Mouse (Mus musculus) liver, embryonic 13.5 days (tissue): ENCODE results near the gene Gm5089. TPM values are rescaled to one million over a fixed set of nuclear protein-coding genes. Genes with fewer than 3 reads are reported as not detected.
A peak's percentile ranks its signal among the peaks of the same experiment; 100 is the strongest.
"Not testable (repeated sequence)": the region's sequence is repeated elsewhere in the genome, so short reads cannot be mapped to it uniquely, and the experiment has no call there.

Experiments
- ATAC-seq: fragments of 200-750 bp; cut with Nextera tagmentation; 2 replicates; pipeline ENCODE4 v1.8.0; 2017; ENCODE audit warnings: low read depth, mild to moderate bottlenecking, moderate number of reproducible peaks, moderate library complexity
- DNase-seq: peaks from one replicate; pipeline ENCODE4 v3.0.0; 2022
- H3K27ac ChIP-seq: fragments of 300-500 bp; sonication (generic); 2 replicates; pipeline ENCODE4 v1.5.1; 2015; ENCODE audit warnings: moderate library complexity, mild to moderate bottlenecking, inconsistent platforms
- H3K27me3 ChIP-seq: fragments of 300-500 bp; sonication (generic); 2 replicates; pipeline ENCODE4 v1.6.1; 2015; ENCODE audit warnings: mild to moderate bottlenecking, inconsistent platforms
- H3K36me3 ChIP-seq: fragments of 300-500 bp; sonication (generic); 2 replicates; pipeline ENCODE4 v1.6.1; 2015; ENCODE audit warnings: mild to moderate bottlenecking, inconsistent platforms
- H3K4me1 ChIP-seq: fragments of 300-500 bp; sonication (generic); replicated peaks from 2 replicates; pipeline ENCODE4 v1.6.1; 2015; ENCODE audit warnings: inconsistent platforms
- H3K4me2 ChIP-seq: fragments of 300-500 bp; sonication (generic); 2 replicates; pipeline ENCODE4 v1.6.1; 2015; ENCODE audit warnings: inconsistent platforms, mild to moderate bottlenecking, moderate library complexity
- H3K4me3 ChIP-seq: fragments of 300-500 bp; sonication (generic); replicated peaks from 2 replicates; pipeline ENCODE4 v1.5.1; 2015; ENCODE audit warnings: mild to moderate bottlenecking, inconsistent platforms
- H3K9ac ChIP-seq: fragments of 300-500 bp; sonication (generic); 2 replicates; pipeline ENCODE4 v1.6.1; 2015; ENCODE audit warnings: mild to moderate bottlenecking, inconsistent platforms
- H3K9me3 ChIP-seq: fragments of 300-500 bp; sonication (generic); replicated peaks from 2 replicates; pipeline ENCODE4 v1.6.1; 2016; ENCODE audit warnings: inconsistent platforms
- WGBS: fragments of 180-500 bp; shearing (Covaris S2); methylation state at CpG from one replicate; pipeline ENCODE4 v1.1.7; 2015; ENCODE audit not compliant: insufficient replicate concordance; 5-methylcytosine and 5-hydroxymethylcytosine counted together
- polyA plus RNA-seq: library from polyadenylated mRNA; unstranded; fragments of >200 nt; fragmentation: Nextera tagmentation; extraction: Ambion mirVana; gene quantifications from 2 replicates; pipeline ENCODE4 v1.2.1, GENCODE M21; 2015

Gene Gm5089
- polyA plus RNA-seq, 1 experiment from 2014 or later: not detected

DNA sequence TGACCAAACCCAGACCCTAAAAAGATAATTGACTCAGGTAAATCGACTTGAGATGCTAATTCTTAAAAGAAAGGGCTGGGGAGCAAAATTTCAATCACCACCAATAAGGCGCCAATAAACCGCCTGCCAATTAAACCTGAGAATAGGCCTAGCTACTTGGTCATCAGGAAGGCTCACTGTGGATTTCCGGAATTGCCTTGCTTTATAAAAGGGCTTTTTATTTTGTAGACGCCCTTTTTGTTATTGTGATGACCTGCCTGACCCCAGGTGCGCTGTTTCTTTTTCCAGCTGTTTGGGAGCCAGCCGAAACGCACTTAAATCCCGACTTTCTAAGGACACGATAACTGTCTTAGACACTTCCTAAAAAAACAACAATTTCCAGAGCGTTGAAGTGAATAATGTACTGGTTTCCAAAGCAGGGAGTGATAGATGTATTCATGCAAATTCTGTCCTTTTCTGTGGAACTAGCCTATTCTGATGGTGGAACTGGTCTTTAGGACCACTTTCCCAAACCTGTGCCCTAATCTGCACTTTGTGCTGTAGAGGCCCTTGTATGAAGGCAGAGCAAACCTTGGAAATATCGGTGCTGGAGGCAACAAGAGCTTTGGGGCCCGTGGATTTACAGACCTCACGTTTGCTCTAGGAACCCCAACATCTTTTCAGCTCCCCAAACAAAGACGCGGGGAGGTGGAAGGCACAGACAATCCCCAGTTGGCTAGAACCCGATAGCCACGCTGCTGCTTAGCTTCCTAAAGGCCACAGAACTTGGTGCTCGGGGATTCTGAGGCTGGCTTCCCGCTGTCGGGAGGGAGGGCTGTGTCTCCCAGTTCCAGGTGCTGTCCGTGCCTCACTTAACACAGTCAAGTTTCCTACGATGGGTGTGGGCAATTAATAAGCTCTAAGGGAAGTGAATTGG lies 17.3 kb upstream of the Gm5089 start:
- peaks cover 21% of the 10 kb centered on the region for H3K4me1 ChIP-seq
- no peak for DNase-seq
- no peak for ATAC-seq

DNA sequence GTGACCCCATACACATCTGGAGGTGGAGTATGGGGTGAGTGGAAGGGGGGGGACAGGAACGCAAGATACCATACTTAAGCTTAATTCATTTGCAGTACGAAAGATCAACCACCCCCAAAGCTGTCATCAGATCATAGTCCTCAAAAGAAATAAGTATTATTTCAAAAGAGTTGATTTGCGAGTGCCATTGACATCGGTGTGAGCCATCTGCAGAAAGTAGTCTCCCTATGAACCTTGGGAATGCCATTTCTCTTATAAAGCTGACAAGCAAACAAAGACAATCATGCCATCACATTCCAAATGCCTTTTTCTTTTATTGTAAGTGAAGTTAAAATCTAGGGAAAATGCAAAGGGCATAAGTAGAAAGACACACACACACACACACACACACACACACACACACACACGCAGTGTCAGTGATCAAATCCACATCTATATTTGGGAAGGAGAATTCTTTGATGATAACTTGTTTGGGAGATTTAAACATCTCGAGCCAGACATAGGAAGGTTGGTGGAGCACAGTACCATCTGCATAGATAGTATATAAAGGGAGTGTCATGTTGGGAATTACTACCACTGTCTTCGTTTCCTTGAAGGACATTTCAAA lies 15.9 kb upstream of the Gm5089 start:
- Histone ChIP-seq H3K9ac (no peak overlapping the region), H3K9me3 (no peaks in the 10 kb centered on the region), H3K4me2 (no peak overlapping the region), H3K27ac (no peak overlapping the region), H3K36me3 (no peaks in the 10 kb centered on the region), H3K27me3 (peaks cover 100% of the 10 kb centered on the region), H3K4me3 (no peak overlapping the region), H3K4me1 (peaks cover 21% of the 10 kb centered on the region)
- ATAC-seq (no peak), DNase-seq (no peak)
- WGBS: 44% methylated on average over 7 of the region's 7 CpGs

More for the DNA sequence above, 17.3 kb upstream of the Gm5089 start:
- 9% methylated on average over 23 of the region's 23 CpGs for WGBS
- Histone ChIP-seq H3K4me2 (no peak overlapping the region), H3K27me3 (peaks cover 100% of the 10 kb centered on the region), H3K36me3 (no peaks in the 10 kb centered on the region), H3K27ac (no peak overlapping the region), H3K9ac (no peak overlapping the region), H3K9me3 (no peaks in the 10 kb centered on the region), H3K4me3 (no peak overlapping the region)

DNA sequence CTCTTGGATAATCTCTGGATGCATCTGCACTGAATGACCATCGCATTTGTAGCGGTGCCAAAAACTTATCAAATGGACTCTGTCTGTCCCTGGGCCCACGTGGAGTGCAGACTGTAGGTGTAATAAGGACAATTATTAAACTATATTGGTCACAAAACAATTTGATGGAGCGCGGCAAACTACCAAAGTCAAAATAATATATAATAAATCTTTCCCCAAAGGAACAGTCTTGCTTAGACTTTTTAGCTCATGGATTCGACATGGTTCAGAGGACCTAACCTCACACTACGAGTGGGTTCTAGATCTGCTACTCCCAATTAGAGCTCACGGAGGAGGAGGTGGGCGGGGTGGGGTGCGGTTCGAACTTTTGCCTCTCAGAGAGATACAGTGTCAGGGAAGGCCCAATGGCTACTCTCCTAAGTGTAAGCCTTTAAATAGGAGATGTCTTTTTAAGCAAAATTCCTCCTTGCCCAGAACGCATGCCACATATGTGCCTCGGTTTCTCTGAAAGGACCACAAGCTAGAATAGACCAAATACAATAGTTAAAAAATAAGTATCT lies 15.1 kb upstream of the Gm5089 start:
- no peak for ATAC-seq
- no peak overlapping the region for H3K4me2 ChIP-seq
- 21% methylated on average over 13 of the region's 13 CpGs for WGBS
- H3K4me1 ChIP-seq: peaks cover 21% of the 10 kb centered on the region
- H3K27me3 ChIP-seq: peaks cover 98% of the 10 kb centered on the region
- H3K36me3 ChIP-seq: no peaks in the 10 kb centered on the region
- no peak overlapping the region for H3K4me3 ChIP-seq
- no peak overlapping the region for H3K9ac ChIP-seq
- H3K9me3 ChIP-seq: no peaks in the 10 kb centered on the region
- no peak for DNase-seq
- no peak overlapping the region for H3K27ac ChIP-seq

DNA sequence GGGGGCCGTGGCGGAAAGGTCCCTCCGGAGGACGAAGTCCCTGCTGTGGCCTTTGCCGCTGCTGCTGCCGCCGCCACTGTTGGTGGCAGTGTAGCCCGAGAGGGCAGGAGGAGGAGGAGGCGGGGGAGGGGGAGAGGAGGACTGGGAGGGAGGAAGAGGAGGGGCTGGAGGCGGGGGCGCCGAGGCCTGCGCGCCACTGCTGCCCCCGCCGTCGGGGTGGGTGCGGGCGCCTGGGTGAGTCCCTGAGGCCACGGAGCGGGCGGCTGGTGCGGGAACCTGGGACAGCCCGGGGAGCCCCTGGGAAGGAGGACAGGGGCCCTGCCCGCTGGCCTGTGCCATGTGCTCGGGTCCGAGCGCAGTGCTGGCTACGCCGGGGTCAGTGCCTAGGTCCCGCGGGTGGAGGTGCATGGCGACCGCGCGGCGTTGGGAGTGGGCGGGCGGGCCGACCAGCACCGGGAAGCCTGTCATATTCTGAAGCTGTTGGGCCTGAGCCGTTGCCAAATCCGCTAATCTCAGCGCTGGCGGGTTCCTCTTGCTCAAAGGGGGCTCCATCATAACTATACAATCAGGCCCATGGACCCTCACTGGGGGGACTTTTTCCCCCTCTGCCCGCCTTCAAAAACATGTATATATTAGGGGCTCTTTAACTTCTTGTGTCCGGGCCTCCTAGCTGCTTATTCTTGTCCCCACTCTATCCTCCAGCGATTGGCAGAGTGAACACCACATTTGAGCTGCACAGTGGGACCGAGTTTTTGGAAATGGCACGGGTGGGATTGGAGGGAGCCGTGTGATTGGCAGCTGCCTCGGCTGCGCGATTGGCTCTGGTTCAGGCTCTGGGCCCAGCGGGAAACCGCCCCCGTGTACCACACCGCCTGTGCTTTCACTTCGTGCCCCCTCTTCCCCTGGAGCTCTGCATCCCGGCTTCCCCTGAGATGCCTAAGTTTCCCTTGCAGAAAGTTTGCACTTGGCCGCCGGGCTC lies 14.1 kb upstream of the Gm5089 start, which contains the start of gene Zic5:
Gene Zic5, minus strand, starts transcription at position 915 of the 979 bp plus-strand sequence.
- Histone ChIP-seq H3K4me3 (peak within 1 kb of the TSS; percentile 55), H3K9ac (no peak within 1 kb of the TSS), H3K27me3 (peaks cover 95% of the 10 kb centered on the region), H3K4me1 (peaks cover 21% of the 10 kb centered on the region), H3K27ac (no peak within 1 kb of the TSS), H3K9me3 (no peaks in the 10 kb centered on the region), H3K4me2 (peak within 1 kb of the TSS; percentile 68), H3K36me3 (no peaks in the 10 kb centered on the region)
- under 1% methylated on average over 55 of the region's 62 CpGs for WGBS
- ATAC-seq: peak; percentile 42; the same call in 1 of the 2 replicates
- DNase-seq: no peak

DNA sequence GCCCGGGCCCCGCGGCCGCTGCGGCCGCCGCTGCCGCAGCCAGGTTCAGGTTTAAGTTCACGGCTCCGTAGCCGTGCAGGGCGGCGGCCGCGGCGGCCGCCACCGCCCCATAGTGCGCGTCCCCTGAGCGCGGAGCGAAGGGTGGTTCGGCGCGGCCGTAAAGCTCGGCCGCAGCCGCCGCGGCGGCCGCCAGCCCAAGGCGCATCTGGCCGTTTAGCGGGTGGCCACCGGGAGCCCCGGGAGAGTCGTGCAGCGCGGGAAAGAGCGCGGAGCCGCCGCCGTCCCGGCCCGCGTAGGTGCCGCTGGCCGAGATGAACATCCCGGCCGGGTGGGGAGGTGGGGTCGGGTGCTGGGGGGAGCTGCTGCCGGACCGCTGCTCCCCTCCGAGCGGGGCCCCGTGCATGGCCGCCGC lies 13.4 kb upstream of the Gm5089 start:
- H3K9me3 ChIP-seq: no peaks in the 10 kb centered on the region
- peaks cover 21% of the 10 kb centered on the region for H3K4me1 ChIP-seq
- peak overlapping the region; percentile 55 for H3K4me3 ChIP-seq
- no peak for DNase-seq
- no peak overlapping the region for H3K9ac ChIP-seq
- peaks cover 93% of the 10 kb centered on the region for H3K27me3 ChIP-seq
- H3K36me3 ChIP-seq: no peaks in the 10 kb centered on the region
- under 1% methylated on average over 28 of the region's 62 CpGs for WGBS
- H3K27ac ChIP-seq: no peak overlapping the region
- peak; percentile 12; the same call in 1 of the 2 replicates for ATAC-seq
- peak overlapping the region; percentile 68 for H3K4me2 ChIP-seq

DNA sequence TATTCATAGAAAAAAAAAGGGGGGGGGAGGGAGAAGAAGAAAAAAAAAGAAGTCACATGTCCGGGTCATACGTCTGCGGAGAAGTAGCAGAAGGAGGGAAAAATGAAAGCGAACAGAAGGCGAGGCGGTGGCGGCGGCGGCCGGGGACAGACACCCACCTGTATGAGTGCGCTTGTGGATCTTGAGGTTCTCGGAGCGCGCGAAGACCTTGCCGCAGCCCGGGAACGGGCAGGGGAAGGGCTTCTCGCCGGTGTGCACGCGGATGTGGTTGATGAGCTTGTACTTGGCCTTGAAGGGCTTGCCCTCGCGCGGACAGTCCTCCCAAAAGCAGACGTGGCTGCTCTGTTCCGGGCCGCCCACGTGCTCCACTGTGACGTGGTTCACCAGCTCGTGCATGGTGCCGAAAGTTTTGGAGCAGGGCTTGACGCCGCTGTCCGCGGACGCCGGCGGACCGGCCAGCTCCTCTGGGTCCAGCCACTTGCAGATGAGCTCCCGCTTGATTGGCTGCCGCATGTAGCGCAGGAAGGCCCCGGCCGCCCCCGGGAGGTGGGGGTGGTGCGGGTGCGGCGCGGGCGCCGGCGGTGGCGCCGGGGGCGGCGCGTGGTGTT lies 12.9 kb upstream of the Gm5089 start:
- peaks cover 21% of the 10 kb centered on the region for H3K4me1 ChIP-seq
- not testable (repeated sequence) for H3K36me3 ChIP-seq, DNase-seq, H3K27ac ChIP-seq, H3K9me3 ChIP-seq, H3K9ac ChIP-seq
- peak overlapping the region; percentile 68 for H3K4me2 ChIP-seq
- peak; percentile 57; the same call in 1 of the 2 replicates for ATAC-seq
- peaks cover 88% of the 10 kb centered on the region for H3K27me3 ChIP-seq
- H3K4me3 ChIP-seq: peak overlapping the region; percentile 55
- WGBS: 1% methylated on average over 43 of the region's 58 CpGs

DNA sequence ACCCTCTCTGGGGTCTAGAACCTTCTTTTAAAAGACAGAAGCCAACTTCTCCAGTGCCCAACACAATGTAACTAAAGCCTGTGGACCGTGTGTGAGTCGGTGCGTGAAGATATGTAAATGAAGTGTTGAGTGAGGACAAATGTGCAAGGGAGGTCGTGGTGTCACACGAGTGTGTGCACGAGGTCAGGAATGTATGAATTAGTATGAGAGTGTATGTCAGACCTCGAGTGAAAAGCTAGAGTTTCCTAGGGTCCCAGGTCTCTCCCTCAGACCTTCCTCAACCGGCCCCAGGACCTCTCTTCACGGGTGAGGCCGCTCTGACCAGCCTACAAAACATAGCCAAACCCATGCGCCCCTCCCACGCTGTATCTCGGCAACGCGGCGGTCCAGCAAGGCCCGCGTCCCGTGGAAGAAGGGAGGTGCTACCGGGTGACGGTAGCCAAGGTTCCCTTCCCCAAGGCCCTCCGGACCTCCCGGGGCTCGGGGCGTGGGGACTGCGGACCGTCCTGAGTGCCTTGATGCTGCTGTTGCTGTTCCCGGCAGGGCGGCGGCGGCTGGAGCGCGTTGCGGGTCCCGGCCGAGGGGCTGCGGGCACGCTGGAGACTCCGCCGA lies 12.3 kb upstream of the Gm5089 start:
- H3K36me3 ChIP-seq: no peaks in the 10 kb centered on the region
- peak overlapping the region; percentile 55 for H3K4me3 ChIP-seq
- no peak overlapping the region for H3K27ac ChIP-seq
- H3K4me1 ChIP-seq: peaks cover 21% of the 10 kb centered on the region
- WGBS: 3% methylated on average over 40 of the region's 40 CpGs
- ATAC-seq: 0 out of 2 replicates have a peak, but pooled peaks have one; percentile 11
- H3K9me3 ChIP-seq: no peaks in the 10 kb centered on the region
- no peak overlapping the region for H3K9ac ChIP-seq
- H3K4me2 ChIP-seq: peak overlapping the region; percentile 68
- H3K27me3 ChIP-seq: peaks cover 86% of the 10 kb centered on the region
- DNase-seq: no peak

DNA sequence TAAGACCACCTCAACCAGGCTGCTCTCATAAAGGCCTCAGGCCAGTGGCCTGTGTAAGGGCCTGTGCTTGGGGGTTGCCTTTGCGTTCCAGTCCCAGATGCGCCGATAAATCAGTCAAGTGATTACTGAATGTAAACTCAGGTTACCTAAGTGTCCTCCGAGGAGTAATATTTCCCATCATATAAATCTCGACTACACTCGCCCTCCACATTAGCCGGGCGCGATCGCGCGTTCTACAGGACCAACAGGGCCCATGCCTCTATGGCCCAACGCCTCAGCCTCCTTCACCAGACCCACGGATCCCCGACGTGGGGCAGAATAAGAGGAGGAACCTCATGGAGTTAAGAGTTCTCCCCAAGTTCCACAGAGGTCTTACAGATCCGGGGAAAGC lies 11.8 kb upstream of the Gm5089 start:
- no peaks in the 10 kb centered on the region for H3K36me3 ChIP-seq
- no peak overlapping the region for H3K4me2 ChIP-seq
- no peak overlapping the region for H3K4me3 ChIP-seq
- no peak for DNase-seq
- peaks cover 81% of the 10 kb centered on the region for H3K27me3 ChIP-seq
- no peaks in the 10 kb centered on the region for H3K9me3 ChIP-seq
- no peak overlapping the region for H3K27ac ChIP-seq
- no peak overlapping the region for H3K9ac ChIP-seq
- WGBS: 24% methylated on average over 17 of the region's 17 CpGs
- peaks cover 21% of the 10 kb centered on the region for H3K4me1 ChIP-seq
- no peak for ATAC-seq

DNA sequence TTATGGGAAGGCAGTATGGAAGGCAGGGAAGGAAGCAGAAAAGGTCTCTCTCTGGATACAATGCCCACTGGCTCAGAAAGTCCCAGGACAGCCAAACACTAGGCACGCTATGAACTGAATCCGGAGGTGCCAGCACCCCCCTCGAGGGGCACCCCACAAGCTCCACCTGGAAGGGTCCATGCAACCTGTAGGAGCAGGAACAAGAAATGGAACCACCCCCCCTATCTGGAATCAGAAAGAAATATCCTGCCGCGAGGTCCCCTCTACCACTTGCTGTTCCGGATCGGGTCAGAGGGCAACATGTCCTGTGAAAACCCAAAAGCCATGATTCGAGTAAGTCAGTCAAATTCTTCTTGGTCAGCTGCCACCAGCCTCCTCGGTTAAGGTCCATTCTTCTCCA lies 11.1 kb upstream of the Gm5089 start:
- no peaks in the 10 kb centered on the region for H3K36me3 ChIP-seq
- H3K4me1 ChIP-seq: peaks cover 21% of the 10 kb centered on the region
- peaks cover 73% of the 10 kb centered on the region for H3K27me3 ChIP-seq
- H3K9ac ChIP-seq: no peak overlapping the region
- ATAC-seq (no peak), DNase-seq (no peak)
- H3K4me3 ChIP-seq: no peak overlapping the region
- H3K4me2 ChIP-seq: no peak overlapping the region
- no peak overlapping the region for H3K27ac ChIP-seq
- H3K9me3 ChIP-seq: no peaks in the 10 kb centered on the region
- 33% methylated on average over 9 of the region's 9 CpGs for WGBS

DNA sequence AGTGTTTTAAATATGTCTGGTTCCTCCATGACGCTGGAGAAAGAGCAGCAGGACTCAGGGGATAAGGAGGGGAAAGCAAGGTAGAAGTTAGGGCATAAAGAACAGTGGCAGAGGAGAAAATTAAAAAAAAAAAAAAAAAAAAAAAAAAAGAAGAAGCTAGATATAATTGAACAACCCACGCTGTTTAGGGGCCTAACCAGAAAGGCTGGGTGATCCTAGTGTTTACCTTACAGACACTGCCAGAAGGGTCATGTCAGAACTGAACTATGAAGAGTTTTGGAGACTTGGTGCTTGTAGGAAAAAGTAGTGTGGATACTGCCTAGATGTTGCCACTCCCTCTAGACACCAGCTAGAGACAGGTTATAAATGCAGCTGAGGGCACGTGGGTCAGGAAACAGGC lies 10.6 kb upstream of the Gm5089 start:
- no peak for ATAC-seq
- no peak overlapping the region for H3K4me3 ChIP-seq
- peaks cover 70% of the 10 kb centered on the region for H3K27me3 ChIP-seq
- DNase-seq: no peak
- H3K27ac ChIP-seq: no peak overlapping the region
- H3K4me2 ChIP-seq: no peak overlapping the region
- H3K9ac ChIP-seq: no peak overlapping the region
- 42% methylated on average over 3 of the region's 3 CpGs for WGBS
- no peaks in the 10 kb centered on the region for H3K9me3 ChIP-seq
- no peaks in the 10 kb centered on the region for H3K36me3 ChIP-seq
- H3K4me1 ChIP-seq: peaks cover 21% of the 10 kb centered on the region
